Mouse (Mus musculus): ENCODE measurements around the gene 1600002K03Rik.

1600002K03Rik gene

GRCm38 (mm10) chr10:80169651-80170050 lies 3.1 kb upstream of the 1600002K03Rik start:
- DNase-seq, result no peak

GRCm38 (mm10) chr10:80170052-80170451 lies 2.7 kb upstream of the 1600002K03Rik start:
- DNase-seq, result no peak

GRCm38 (mm10) chr10:80170601-80171021 lies 2.1 kb upstream of the 1600002K03Rik start:
- no peak for DNase-seq

- DNase-seq, result no peak
These were observed 1.5 kb upstream of the 1600002K03Rik start for GRCm38 (mm10) chr10:80171252-80171651.

GRCm38 (mm10) chr10:80171760-80172526 lies 801 bp upstream of the 1600002K03Rik start:
- no peak for DNase-seq

- DNase-seq, result no peak
These were observed 614 bp downstream of the 1600002K03Rik start for GRCm38 (mm10) chr10:80173358-80173757.

- no peak for DNase-seq
These were observed 1.4 kb downstream of the 1600002K03Rik start for GRCm38 (mm10) chr10:80173955-80174640.

GRCm38 (mm10) chr10:80174705-80175104 lies 2.0 kb downstream of the 1600002K03Rik start:
- DNase-seq, result no peak

GRCm38 (mm10) chr10:80175536-80176269 lies 3.0 kb downstream of the 1600002K03Rik start:
- peak; percentile 48 for DNase-seq

GRCm38 (mm10) chr10:80176270-80176834 lies 3.6 kb downstream of the 1600002K03Rik start:
- no peak for DNase-seq

GRCm38 (mm10) chr10:80177441-80178279 lies 4.9 kb downstream of the 1600002K03Rik start:
- no peak for DNase-seq

- DNase-seq, result peak; percentile 37
These were observed 6.6 kb downstream of the 1600002K03Rik start, which contains the start of gene Efna2 for GRCm38 (mm10) chr10:80179068-80180051. Gene Efna2, plus strand, starts transcription at chr10:80179482.

GRCm38 (mm10) chr10:80180288-80180687 lies 7.5 kb downstream of the 1600002K03Rik start:
- DNase-seq, result no peak

- DNase-seq, result no peak
These were observed 8.1 kb downstream of the 1600002K03Rik start for GRCm38 (mm10) chr10:80180823-80181222.

GRCm38 (mm10) chr10:80182547-80182946 lies 9.8 kb downstream of the 1600002K03Rik start:
- DNase-seq, result no peak

GRCm38 (mm10) chr10:80186649-80187048 lies 13.9 kb downstream of the 1600002K03Rik start:
- no peak for DNase-seq

GRCm38 (mm10) chr10:80187739-80188138 lies 15.0 kb downstream of the 1600002K03Rik start:
- DNase-seq, result no peak

GRCm38 (mm10) chr10:80188453-80189024 lies 15.8 kb downstream of the 1600002K03Rik start:
- no peak for DNase-seq

- DNase-seq, result no peak
These were observed 17.3 kb downstream of the 1600002K03Rik start for GRCm38 (mm10) chr10:80189999-80190398.

- peak; percentile 45 for DNase-seq
These were observed 17.8 kb downstream of the 1600002K03Rik start for GRCm38 (mm10) chr10:80190491-80191051.

All from lung, postnatal 14 days (tissue).